Comparison of ENCODE assay signal across 30 mouse cellular contexts in genomic region chr11:4229841-4230240, GRCm38 (mm10). TPM values are rescaled to one million over a fixed set of nuclear protein-coding genes. Genes with fewer than 3 reads are reported as not detected.
DNase-seq lines count a peak whose midpoint lies in the region; ATAC-seq and TF ChIP-seq lines count a peak whose summit lies in the region.
"Had no signal": no experiment of that assay in that cellular context is flagged by ENCODE, and none has a peak within 500 bp of the region (broad histone marks: within the 10 kb centered on the region; RNA-seq: fewer than 3 reads in every experiment).

No protein-coding gene starts in this region.

- no peak overlapping the region for H3K4me2 ChIP-seq in heart, embryonic 11.5 days
- H3K4me2 ChIP-seq in midbrain, embryonic 13.5 days (replicated peaks) = no peak overlapping the region
- no peak overlapping the region for H3K4me2 ChIP-seq in liver, embryonic 13.5 days
- no peak overlapping the region for H3K4me2 ChIP-seq in intestine, postnatal 0 days (replicated peaks; ENCODE audit: low read depth)
- H3K4me2 ChIP-seq: embryonic facial prominence, embryonic 15.5 days; forebrain, embryonic 12.5 days; heart, embryonic 12.5 days; limb, embryonic 15.5 days; lung, embryonic 15.5 days; neural tube, embryonic 13.5 days had no signal

- no peak overlapping the region for H3K27ac ChIP-seq in heart, embryonic 11.5 days (ENCODE audit: low read depth, low read length)
- 0 out of 2 replicates have a peak overlapping the region, but pooled peaks have one; percentile 23 for H3K27ac ChIP-seq in midbrain, embryonic 10.5 days (replicated peaks)
- no peak overlapping the region for H3K27ac ChIP-seq in midbrain, embryonic 13.5 days
- H3K27ac ChIP-seq in liver, embryonic 13.5 days = peak overlapping the region; percentile 26
- no peak overlapping the region for H3K27ac ChIP-seq in intestine, postnatal 0 days (ENCODE audit: low read depth, low read length)
- H3K27ac ChIP-seq: embryonic facial prominence, embryonic 10.5 days; embryonic facial prominence, embryonic 15.5 days; forebrain, embryonic 12.5 days; limb, embryonic 10.5 days; limb, embryonic 15.5 days; lung, embryonic 15.5 days; neural tube, embryonic 13.5 days had no signal

- no peaks in the 10 kb centered on the region for H3K9me3 ChIP-seq in heart, embryonic 11.5 days (replicated peaks; ENCODE audit: control insufficient read depth, low read length)
- H3K9me3 ChIP-seq in midbrain, embryonic 10.5 days (replicated peaks) = no peaks in the 10 kb centered on the region
- H3K9me3 ChIP-seq in midbrain, embryonic 13.5 days = no peaks in the 10 kb centered on the region
- H3K9me3 ChIP-seq in liver, embryonic 13.5 days (replicated peaks) = no peaks in the 10 kb centered on the region
- no peaks in the 10 kb centered on the region for H3K9me3 ChIP-seq in intestine, postnatal 0 days (ENCODE audit: control insufficient read depth)
- H3K9me3 ChIP-seq: embryonic facial prominence, embryonic 10.5 days; embryonic facial prominence, embryonic 15.5 days; forebrain, embryonic 12.5 days; heart, embryonic 12.5 days; limb, embryonic 10.5 days; limb, embryonic 15.5 days; lung, embryonic 15.5 days; neural tube, embryonic 13.5 days had no signal

- 0 out of 2 replicates have a peak, but pooled peaks cover 2% of the 10 kb centered on the region for H3K4me1 ChIP-seq in heart, embryonic 11.5 days (ENCODE audit: control insufficient read depth, insufficient read depth, low read length)
- H3K4me1 ChIP-seq in midbrain, embryonic 10.5 days = peaks cover 12% of the 10 kb centered on the region
- 0 out of 2 replicates have a peak, but pooled peaks cover 4% of the 10 kb centered on the region for H3K4me1 ChIP-seq in midbrain, embryonic 13.5 days (replicated peaks)
- peaks cover 89% of the 10 kb centered on the region for H3K4me1 ChIP-seq in liver, embryonic 13.5 days (replicated peaks)
- no peaks in the 10 kb centered on the region for H3K4me1 ChIP-seq in intestine, postnatal 0 days (replicated peaks; ENCODE audit: control insufficient read depth, insufficient read depth, low read length)
- H3K4me1 ChIP-seq: forebrain, embryonic 12.5 days; lung, embryonic 15.5 days; neural tube, embryonic 13.5 days had no signal

- H3K27me3 ChIP-seq in heart, embryonic 11.5 days (ENCODE audit: control insufficient read depth, insufficient read depth, low read length) = no peaks in the 10 kb centered on the region
- H3K27me3 ChIP-seq in midbrain, embryonic 10.5 days (ENCODE audit: low read depth, poor library complexity, severe bottlenecking) = no peaks in the 10 kb centered on the region
- H3K27me3 ChIP-seq in midbrain, embryonic 13.5 days = no peaks in the 10 kb centered on the region
- H3K27me3 ChIP-seq in liver, embryonic 13.5 days = no peaks in the 10 kb centered on the region
- no peaks in the 10 kb centered on the region for H3K27me3 ChIP-seq in intestine, postnatal 0 days (replicated peaks; ENCODE audit: control insufficient read depth, insufficient read depth, low read length)
- H3K27me3 ChIP-seq: embryonic facial prominence, embryonic 15.5 days; forebrain, embryonic 12.5 days; limb, embryonic 15.5 days; lung, embryonic 15.5 days; neural tube, embryonic 13.5 days had no signal

- H3K4me3 ChIP-seq in heart, embryonic 11.5 days (ENCODE audit: low read depth, low read length) = no peak overlapping the region
- no peak overlapping the region for H3K4me3 ChIP-seq in midbrain, embryonic 10.5 days
- no peak overlapping the region for H3K4me3 ChIP-seq in midbrain, embryonic 13.5 days (replicated peaks)
- no peak overlapping the region for H3K4me3 ChIP-seq in liver, embryonic 13.5 days (replicated peaks)
- no peak overlapping the region for H3K4me3 ChIP-seq in intestine, postnatal 0 days (ENCODE audit: low read depth, low read length)
- H3K4me3 ChIP-seq: embryonic facial prominence, embryonic 10.5 days; embryonic facial prominence, embryonic 15.5 days; forebrain, embryonic 12.5 days; heart, embryonic 12.5 days; limb, embryonic 10.5 days; limb, embryonic 15.5 days; lung, embryonic 15.5 days; neural tube, embryonic 13.5 days had no signal

- DNase-seq in heart, postnatal 36 days = no peak
- no peak for DNase-seq in midbrain, embryonic 10.5 days (ENCODE audit: low spot score)
- no peak for DNase-seq in liver, embryonic 13.5 days
- DNase-seq in cerebellum, adult 9-11 months = no peak
- DNase-seq: adrenal gland, postnatal 25 days; gastrocnemius, postnatal 25 days; heart, adult 18-20 months; kidney, adult 8-10 months; kidney, postnatal 10 days; layer of hippocampus, adult 9-11 months; lung, postnatal 4 days; thymus, adult 2 months; thymus, postnatal 36 days had no signal

- ATAC-seq in heart, embryonic 11.5 days (replicated peaks; ENCODE audit: insufficient number of reproducible peaks, low FRiP score, low TSS enrichment) = no peak
- no peak for ATAC-seq in midbrain, embryonic 13.5 days
- ATAC-seq in liver, embryonic 13.5 days (ENCODE audit: low read depth) = peak; percentile 27
- peak; percentile 35 for ATAC-seq in megakaryocyte progenitor cell, adult 5-6 weeks (replicated peaks; ENCODE audit: poor library complexity)
- ATAC-seq in intestine, postnatal 0 days = no peak
- ATAC-seq: activated CD4-positive, CD25-positive, alpha-beta regulatory T cell, adult 4 months; CD4-positive, CD25-positive, alpha-beta regulatory T cell, adult 4 months; hindbrain, embryonic 16.5 days had no signal

- TF ChIP-seq CTCF in intestine, postnatal 0 days (IDR thresholded peaks at IDR 0.05; ENCODE audit: low read depth) = no peak

- 0 out of 2 replicates have a peak overlapping the region, but pooled peaks have one; percentile 22 for H3K9ac ChIP-seq in heart, embryonic 11.5 days (ENCODE audit: low read depth, low read length)
- no peak overlapping the region for H3K9ac ChIP-seq in midbrain, embryonic 13.5 days (replicated peaks)
- no peak overlapping the region for H3K9ac ChIP-seq in liver, embryonic 13.5 days
- H3K9ac ChIP-seq in intestine, postnatal 0 days (ENCODE audit: low read depth, low read length) = no peak overlapping the region
- H3K9ac ChIP-seq: embryonic facial prominence, embryonic 15.5 days; forebrain, embryonic 12.5 days; heart, embryonic 12.5 days; limb, embryonic 15.5 days; lung, embryonic 15.5 days; neural tube, embryonic 13.5 days had no signal

- 52% methylated on average over 4 of the region's 4 CpGs for WGBS in heart, embryonic 11.5 days (ENCODE audit: insufficient replicate concordance)
- WGBS in midbrain, embryonic 10.5 days = 67% methylated on average over 4 of the region's 4 CpGs
- WGBS in midbrain, embryonic 13.5 days = 75% methylated on average over 4 of the region's 4 CpGs
- WGBS in liver, embryonic 13.5 days (ENCODE audit: insufficient replicate concordance) = 53% methylated on average over 4 of the region's 4 CpGs
- WGBS in intestine, postnatal 0 days = 61% methylated on average over 4 of the region's 4 CpGs

- intact Hi-C loops in heart, postnatal 36 days (cut with DNase I) = no loop called here

- H3K36me3 ChIP-seq in heart, embryonic 11.5 days (ENCODE audit: control insufficient read depth, insufficient read depth, low read length) = no peaks in the 10 kb centered on the region
- no peaks in the 10 kb centered on the region for H3K36me3 ChIP-seq in midbrain, embryonic 10.5 days
- H3K36me3 ChIP-seq in midbrain, embryonic 13.5 days = no peaks in the 10 kb centered on the region
- peaks cover 29% of the 10 kb centered on the region for H3K36me3 ChIP-seq in liver, embryonic 13.5 days
- no peaks in the 10 kb centered on the region for H3K36me3 ChIP-seq in intestine, postnatal 0 days (ENCODE audit: control insufficient read depth, insufficient read depth)
- H3K36me3 ChIP-seq: embryonic facial prominence, embryonic 10.5 days; embryonic facial prominence, embryonic 15.5 days; forebrain, embryonic 12.5 days; heart, embryonic 12.5 days; limb, embryonic 10.5 days; limb, embryonic 15.5 days; lung, embryonic 15.5 days; neural tube, embryonic 13.5 days had no signal

RNA-seq across cellular contexts. Expression of gene Osm, which starts 6.4 kb away (rescaled TPM):
- 0.10 and 0.11 TPM in 2 replicates for polyA plus RNA-seq in heart, embryonic 11.5 days (2014; fragmentation: Nextera tagmentation; extraction: Ambion mirVana)
- not detected for total RNA-seq in heart, postnatal 36 days (2021)
- polyA plus RNA-seq in midbrain, embryonic 10.5 days (2016; fragmentation: Nextera tagmentation; extraction: Ambion mirVana) = 0.05 TPM in 1 of 2 replicates, not detected in the other
- polyA plus RNA-seq in midbrain, embryonic 13.5 days (2015; fragmentation: Nextera tagmentation; extraction: Ambion mirVana) = 0.12 TPM in 1 of 2 replicates, not detected in the other
- 0.51 and 0.60 TPM in 2 replicates for polyA plus RNA-seq in liver, embryonic 13.5 days (2015; fragmentation: Nextera tagmentation; extraction: Ambion mirVana)
- 11.4 and 20.2 TPM in 2 replicates for total RNA-seq in megakaryocyte progenitor cell, adult 5-6 weeks (2015)
- 8.4 and 26.8 TPM in 2 replicates for total RNA-seq in megakaryocyte progenitor cell, adult 5-6 weeks (2017)
- polyA plus RNA-seq in intestine, postnatal 0 days (2015; fragmentation: Nextera tagmentation; extraction: Ambion mirVana) = 0.08 and 0.20 TPM in 2 replicates
- total RNA-seq: adrenal gland, postnatal 25 days; gastrocnemius, postnatal 25 days; left cerebral cortex, postnatal 10 days had no signal
- polyA plus RNA-seq: embryonic facial prominence, embryonic 10.5 days; forebrain, embryonic 12.5 days; heart, embryonic 12.5 days; hindbrain, embryonic 16.5 days; intestine, embryonic 14.5 days; limb, embryonic 10.5 days; neural tube, embryonic 13.5 days had no signal

RNA-seq across cellular contexts. Expression of gene Castor1, which starts 11.8 kb away (rescaled TPM):
- 2.2 and 2.5 TPM in 2 replicates for polyA plus RNA-seq in heart, embryonic 11.5 days (2014; fragmentation: Nextera tagmentation; extraction: Ambion mirVana)
- total RNA-seq in heart, postnatal 36 days (2021) = 1 to 10 TPM; 5.2 to 5.5 TPM
- polyA plus RNA-seq in midbrain, embryonic 10.5 days (2016; fragmentation: Nextera tagmentation; extraction: Ambion mirVana) = 2.7 and 3.4 TPM in 2 replicates
- 1.5 and 1.6 TPM in 2 replicates for polyA plus RNA-seq in midbrain, embryonic 13.5 days (2015; fragmentation: Nextera tagmentation; extraction: Ambion mirVana)
- 1.9 and 2.1 TPM in 2 replicates for polyA plus RNA-seq in liver, embryonic 13.5 days (2015; fragmentation: Nextera tagmentation; extraction: Ambion mirVana)
- total RNA-seq in megakaryocyte progenitor cell, adult 5-6 weeks (2015) = 0.59 and 0.61 TPM in 2 replicates
- 0.42 and 0.47 TPM in 2 replicates for total RNA-seq in megakaryocyte progenitor cell, adult 5-6 weeks (2017)
- 10.3 and 14.7 TPM in 2 replicates for polyA plus RNA-seq in intestine, postnatal 0 days (2015; fragmentation: Nextera tagmentation; extraction: Ambion mirVana)

RNA-seq across cellular contexts. Expression of gene Lif, which starts 27.5 kb away (rescaled TPM):
- 0.06 and 0.11 TPM in 2 replicates for polyA plus RNA-seq in heart, embryonic 11.5 days (2014; fragmentation: Nextera tagmentation; extraction: Ambion mirVana)
- total RNA-seq in heart, postnatal 36 days (2021) = under 1 TPM; 0.16 to 0.50 TPM
- polyA plus RNA-seq in midbrain, embryonic 10.5 days (2016; fragmentation: Nextera tagmentation; extraction: Ambion mirVana) = 0.21 TPM in 1 of 2 replicates, not detected in the other
- 0.19 TPM in 1 of 2 replicates, not detected in the other for polyA plus RNA-seq in midbrain, embryonic 13.5 days (2015; fragmentation: Nextera tagmentation; extraction: Ambion mirVana)
- polyA plus RNA-seq in liver, embryonic 13.5 days (2015; fragmentation: Nextera tagmentation; extraction: Ambion mirVana) = 0.02 TPM in 1 of 2 replicates, not detected in the other
- total RNA-seq in megakaryocyte progenitor cell, adult 5-6 weeks (2015) = 0.12 and 1.4 TPM in 2 replicates
- 0.20 and 0.37 TPM in 2 replicates for total RNA-seq in megakaryocyte progenitor cell, adult 5-6 weeks (2017)
- 0.92 and 1.2 TPM in 2 replicates for polyA plus RNA-seq in intestine, postnatal 0 days (2015; fragmentation: Nextera tagmentation; extraction: Ambion mirVana)
- polyA plus RNA-seq: forebrain, embryonic 12.5 days; neural tube, embryonic 13.5 days had no signal

RNA-seq across cellular contexts. Expression of gene Tbc1d10a, which starts 43.3 kb away (rescaled TPM):
- polyA plus RNA-seq in heart, embryonic 11.5 days (2014; fragmentation: Nextera tagmentation; extraction: Ambion mirVana) = 8.5 and 10.1 TPM in 2 replicates
- total RNA-seq in heart, postnatal 36 days (2021) = 10 to 100 TPM in 1 of 2 experiments, 1 to 10 TPM in 1; 8.6 to 11.2 TPM
- 26.3 and 26.4 TPM in 2 replicates for polyA plus RNA-seq in midbrain, embryonic 10.5 days (2016; fragmentation: Nextera tagmentation; extraction: Ambion mirVana)
- 24.2 and 24.6 TPM in 2 replicates for polyA plus RNA-seq in midbrain, embryonic 13.5 days (2015; fragmentation: Nextera tagmentation; extraction: Ambion mirVana)
- polyA plus RNA-seq in liver, embryonic 13.5 days (2015; fragmentation: Nextera tagmentation; extraction: Ambion mirVana) = 6.0 and 6.2 TPM in 2 replicates
- 1.9 and 2.7 TPM in 2 replicates for total RNA-seq in megakaryocyte progenitor cell, adult 5-6 weeks (2015)
- 4.3 and 8.0 TPM in 2 replicates for total RNA-seq in megakaryocyte progenitor cell, adult 5-6 weeks (2017)
- polyA plus RNA-seq in intestine, postnatal 0 days (2015; fragmentation: Nextera tagmentation; extraction: Ambion mirVana) = 37.2 and 40.8 TPM in 2 replicates

Comparison
In these comparisons a context has a peak if more than half of its experiments do, and no peak if none do; other contexts are left out.
1. H3K27ac ChIP-seq: peak in midbrain, embryonic 10.5 days (single experiment) and liver, embryonic 13.5 days (single experiment); none in heart, embryonic 11.5 days (single experiment), midbrain, embryonic 13.5 days (single experiment) and intestine, postnatal 0 days (single experiment).
2. ATAC-seq: peak in liver, embryonic 13.5 days (single experiment) and megakaryocyte progenitor cell, adult 5-6 weeks (single experiment); none in heart, embryonic 11.5 days (single experiment), midbrain, embryonic 13.5 days (single experiment) and intestine, postnatal 0 days (single experiment).